Mouse (Mus musculus) lung, embryonic 14.5 days (tissue): ENCODE data around the gene Lifr. TPM values are rescaled to one million over a fixed set of nuclear protein-coding genes. Genes with fewer than 3 reads are reported as not detected.

Experiments used
- ATAC-seq: fragments of 200-750 bp; cut with Nextera tagmentation; 2 replicates; pipeline ENCODE4 v1.8.0; 2017; ENCODE audit warnings: mild to moderate bottlenecking, moderate TSS enrichment, moderate library complexity; ENCODE audit not compliant: insufficient read depth
- DNase-seq: peaks from one replicate; pipeline ENCODE4 v3.0.0-alpha.2; 2015
- H3K27ac ChIP-seq: fragments of 300-500 bp; sonication (generic); 2 replicates; pipeline ENCODE4 v1.5.1; 2014; ENCODE audit warnings: low read depth, mild to moderate bottlenecking, moderate library complexity
- H3K27me3 ChIP-seq: fragments of 300-500 bp; sonication (generic); 2 replicates; pipeline ENCODE4 v1.6.1; 2014; ENCODE audit warnings: low read length, control low read depth; ENCODE audit not compliant: insufficient read depth
- H3K36me3 ChIP-seq: fragments of 300-500 bp; sonication (generic); 2 replicates; pipeline ENCODE4 v1.6.1; 2014; ENCODE audit warnings: control low read depth; ENCODE audit not compliant: insufficient read depth
- H3K4me1 ChIP-seq: fragments of 300-500 bp; sonication (generic); 2 replicates; pipeline ENCODE4 v1.6.1; 2014; ENCODE audit warnings: antibody characterized with exemption, control low read depth; ENCODE audit not compliant: insufficient read depth
- H3K4me2 ChIP-seq: fragments of 300-500 bp; sonication (generic); 2 replicates; pipeline ENCODE4 v1.6.1; 2014; ENCODE audit warnings: mild to moderate bottlenecking
- H3K4me3 ChIP-seq: fragments of 300-500 bp; sonication (generic); 2 replicates; pipeline ENCODE4 v1.5.1; 2014; ENCODE audit warnings: low read depth, low read length
- H3K9ac ChIP-seq: fragments of 300-500 bp; sonication (generic); 2 replicates; pipeline ENCODE4 v1.6.1; 2014
- H3K9me3 ChIP-seq: fragments of 300-500 bp; sonication (generic); 2 replicates; pipeline ENCODE4 v1.6.1; 2016; ENCODE audit warnings: low read depth, low read length, control low read depth
- CTCF ChIP-seq: IDR thresholded peaks from 2 replicates; pipeline ENCODE4 v1.5.1; 2016; ENCODE audit warnings: antibody characterized with exemption, low read depth
- WGBS: fragments of 180-500 bp; shearing (Covaris S2); extraction: QIAGEN DNeasy Blood & Tissue Kit; methylation state at CpG from one replicate; pipeline ENCODE4 v1.1.7; 2014; 5-methylcytosine and 5-hydroxymethylcytosine counted together
- polyA plus RNA-seq: library from polyadenylated mRNA; unstranded; fragments of >200 nt; fragmentation: Nextera tagmentation; extraction: Ambion mirVana; gene quantifications from 2 replicates; pipeline ENCODE4 v1.2.1, GENCODE M21; 2014

The Lifr gene
- polyA plus RNA-seq, 1 experiment from 2014 or later: 31.0 TPM

GRCm38 (mm10) chr15:7056851-7057250 is 33.6 kb upstream of the Lifr start:
- no peak for TF ChIP-seq CTCF
- Histone ChIP-seq H3K27ac (no peak overlapping the region), H3K4me2 (no peak overlapping the region), H3K4me1 (no peaks in the 10 kb centered on the region), H3K9me3 (no peaks in the 10 kb centered on the region), H3K4me3 (no peak overlapping the region), H3K9ac (no peak overlapping the region), H3K27me3 (no peaks in the 10 kb centered on the region), H3K36me3 (no peaks in the 10 kb centered on the region)
- no peak for DNase-seq
- WGBS: 54% methylated on average over 3 of the region's 3 CpGs
- no peak for ATAC-seq

DNA sequence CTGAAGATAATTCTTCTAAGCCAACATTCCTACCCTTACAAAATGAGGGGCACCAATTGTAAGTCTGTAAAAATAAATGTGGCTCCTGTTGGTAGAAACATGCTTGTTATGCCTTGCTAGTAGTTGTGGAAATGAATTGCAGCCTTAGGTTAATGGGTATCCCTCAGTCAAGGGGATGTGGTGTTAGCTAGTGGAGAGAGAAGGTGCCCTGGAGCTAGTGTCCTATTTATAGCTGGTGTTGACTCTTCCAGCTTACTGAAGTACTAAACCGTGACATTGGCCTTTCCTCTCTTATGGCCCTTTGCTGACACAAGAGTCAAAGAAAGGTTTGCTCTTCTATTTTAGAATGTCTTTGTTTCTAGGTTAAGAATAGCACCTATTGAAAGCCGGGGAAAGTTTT is 29.9 kb upstream of the Lifr start:
- DNase-seq (no peak), ATAC-seq (no peak)
- Histone ChIP-seq H3K27me3 (no peaks in the 10 kb centered on the region), H3K9me3 (no peaks in the 10 kb centered on the region), H3K4me1 (no peaks in the 10 kb centered on the region), H3K9ac (no peak overlapping the region), H3K4me2 (no peak overlapping the region), H3K4me3 (no peak overlapping the region), H3K27ac (no peak overlapping the region), H3K36me3 (no peaks in the 10 kb centered on the region)
- no peak for TF ChIP-seq CTCF
- WGBS: 56% methylated on average over 2 of the region's 2 CpGs

DNA sequence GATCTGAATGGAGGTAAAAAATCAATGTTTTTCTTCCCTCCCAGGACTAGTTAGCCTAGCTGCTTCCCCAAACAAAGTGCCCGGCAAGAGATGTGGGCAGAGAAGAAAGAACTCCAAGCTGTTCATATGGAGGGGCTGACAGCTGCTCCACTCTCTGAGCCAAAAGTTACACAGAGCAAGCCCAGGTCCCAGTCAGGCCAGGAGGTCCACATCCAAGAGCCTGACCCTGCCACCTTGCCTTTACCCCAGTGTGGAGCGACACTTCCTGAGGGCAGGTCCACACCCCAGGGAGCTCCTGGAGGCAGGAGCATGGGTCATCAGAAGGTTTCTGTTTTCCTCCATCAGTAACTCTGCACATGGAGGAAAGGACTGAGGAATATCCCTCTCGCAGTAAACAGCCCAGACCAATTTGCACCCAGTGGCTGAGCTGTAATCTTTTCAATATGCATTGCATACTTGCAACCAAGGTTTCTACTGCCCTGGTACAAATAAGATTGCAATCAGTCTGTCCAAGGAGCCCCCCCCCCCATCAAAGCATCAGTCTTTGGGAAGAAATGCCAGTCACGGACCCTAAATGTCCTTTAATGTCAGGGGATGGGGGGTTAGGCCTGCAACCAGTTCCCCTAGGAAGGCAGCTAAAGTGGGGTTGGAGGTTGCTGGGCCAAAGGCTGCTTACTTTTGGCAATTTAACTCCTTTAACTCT is 28.3 kb upstream of the Lifr start:
- no peak for TF ChIP-seq CTCF
- no peak overlapping the region for H3K27ac ChIP-seq
- WGBS: 62% methylated on average over 4 of the region's 4 CpGs
- no peaks in the 10 kb centered on the region for H3K4me1 ChIP-seq
- ATAC-seq: no peak
- H3K4me3 ChIP-seq: no peak overlapping the region
- no peak overlapping the region for H3K4me2 ChIP-seq
- no peaks in the 10 kb centered on the region for H3K9me3 ChIP-seq
- H3K36me3 ChIP-seq: no peaks in the 10 kb centered on the region
- no peaks in the 10 kb centered on the region for H3K27me3 ChIP-seq
- no peak for DNase-seq
- no peak overlapping the region for H3K9ac ChIP-seq

DNA sequence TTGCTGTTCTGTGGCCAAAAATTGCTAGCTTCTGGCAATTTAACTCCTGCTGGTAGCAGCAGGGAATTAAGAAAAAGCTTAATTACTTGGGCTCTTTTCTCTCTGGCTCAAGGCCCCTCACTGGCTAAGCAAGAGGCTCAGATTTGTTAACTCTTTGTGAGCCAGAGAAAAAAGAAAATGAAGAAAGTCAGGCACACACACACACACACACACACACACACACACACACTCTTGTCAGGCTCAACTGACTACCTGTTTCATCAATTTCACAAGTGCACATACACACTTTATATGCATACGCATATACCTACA is 27.8 kb upstream of the Lifr start:
- WGBS: 94% methylated on average over 1 of the region's 1 CpGs

DNA sequence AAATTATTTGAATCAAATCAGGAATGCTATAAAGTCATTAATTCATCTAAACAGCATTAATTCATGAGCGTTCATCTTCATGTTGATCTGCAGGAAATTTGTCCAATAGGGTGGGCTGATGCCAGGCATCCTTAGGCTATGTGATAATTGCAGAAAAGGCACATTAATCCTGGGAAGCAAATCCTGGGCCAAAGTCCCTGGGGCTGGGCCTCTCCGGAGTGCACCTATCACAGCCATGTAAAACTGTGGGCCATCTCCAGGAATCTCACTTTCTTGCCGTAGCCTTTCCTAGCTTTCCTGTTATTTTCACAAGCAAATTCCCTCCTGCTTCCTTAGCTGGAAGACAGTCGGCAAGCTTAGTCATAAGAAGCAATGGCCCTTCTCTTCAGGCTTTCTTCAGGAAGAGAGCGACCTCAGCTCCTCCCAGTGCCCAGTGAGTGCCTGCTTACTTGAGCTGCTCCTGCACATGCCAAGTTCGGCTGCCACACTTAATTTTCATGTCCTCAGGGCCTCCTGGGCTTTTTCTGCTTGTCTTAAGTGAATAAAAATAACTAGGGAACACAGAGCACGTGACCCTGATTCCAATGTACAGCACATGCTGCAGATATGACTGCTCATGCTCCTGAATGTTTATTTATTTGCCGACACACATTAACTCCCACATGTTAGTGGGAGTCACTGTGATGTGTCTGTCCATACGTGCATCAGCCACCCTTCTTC is 26.7 kb upstream of the Lifr start:
- 63% methylated on average over 9 of the region's 9 CpGs for WGBS
- Histone ChIP-seq H3K9me3 (no peaks in the 10 kb centered on the region), H3K36me3 (no peaks in the 10 kb centered on the region), H3K27me3 (no peaks in the 10 kb centered on the region), H3K9ac (no peak overlapping the region), H3K4me2 (no peak overlapping the region), H3K4me3 (no peak overlapping the region), H3K27ac (no peak overlapping the region), H3K4me1 (no peaks in the 10 kb centered on the region)
- DNase-seq: no peak
- ATAC-seq: no peak
- no peak for TF ChIP-seq CTCF

More for the DNA sequence above, 27.8 kb upstream of the Lifr start:
- no peaks in the 10 kb centered on the region for H3K27me3 ChIP-seq
- H3K9ac ChIP-seq: no peak overlapping the region
- no peaks in the 10 kb centered on the region for H3K9me3 ChIP-seq
- DNase-seq: no peak
- no peaks in the 10 kb centered on the region for H3K36me3 ChIP-seq
- no peak overlapping the region for H3K4me2 ChIP-seq
- no peak overlapping the region for H3K4me3 ChIP-seq
- H3K4me1 ChIP-seq: no peaks in the 10 kb centered on the region
- no peak for ATAC-seq
- H3K27ac ChIP-seq: no peak overlapping the region
- no peak for TF ChIP-seq CTCF

- Histone ChIP-seq H3K4me3 (no peak overlapping the region), H3K27me3 (no peaks in the 10 kb centered on the region), H3K9me3 (no peaks in the 10 kb centered on the region), H3K4me2 (no peak overlapping the region), H3K9ac (no peak overlapping the region), H3K27ac (no peak overlapping the region), H3K36me3 (no peaks in the 10 kb centered on the region), H3K4me1 (no peaks in the 10 kb centered on the region)
- no peak for TF ChIP-seq CTCF
- 84% methylated on average over 14 of the region's 14 CpGs for WGBS
- DNase-seq (no peak), ATAC-seq (no peak)
These were observed 25.4 kb upstream of the Lifr start for GRCm38 (mm10) chr15:7064992-7065523.

GRCm38 (mm10) chr15:7065624-7066023 is 24.8 kb upstream of the Lifr start:
- H3K4me3 ChIP-seq: no peak overlapping the region
- H3K4me2 ChIP-seq: no peak overlapping the region
- H3K9me3 ChIP-seq: no peaks in the 10 kb centered on the region
- 71% methylated on average over 5 of the region's 5 CpGs for WGBS
- H3K4me1 ChIP-seq: no peaks in the 10 kb centered on the region
- TF ChIP-seq CTCF: no peak
- no peaks in the 10 kb centered on the region for H3K27me3 ChIP-seq
- no peak for DNase-seq
- ATAC-seq: no peak
- no peaks in the 10 kb centered on the region for H3K36me3 ChIP-seq
- H3K27ac ChIP-seq: no peak overlapping the region
- no peak overlapping the region for H3K9ac ChIP-seq
